Mouse (Mus musculus) forebrain, postnatal 0 days (tissue): Measurements from ENCODE around the gene Hadh. TPM values are rescaled to one million over a fixed set of nuclear protein-coding genes. Genes with fewer than 3 reads are reported as not detected.

ENCODE experiments used
- ATAC-seq: fragments of 200-750 bp; cut with Nextera tagmentation; 2 replicates; pipeline ENCODE4 v1.8.0; 2017; ENCODE audit warnings: mild to moderate bottlenecking, moderate library complexity
- DNase-seq: peaks from one replicate; pipeline ENCODE4 v3.0.0-alpha.2; 2015
- H3K27ac ChIP-seq: fragments of 300-500 bp; sonication (generic); 2 replicates; pipeline ENCODE4 v1.5.1; 2014; ENCODE audit warnings: low read depth, mild to moderate bottlenecking, antibody characterized with exemption, low read length, moderate library complexity, mixed read lengths
- H3K27me3 ChIP-seq: fragments of 300-500 bp; sonication (generic); 2 replicates; pipeline ENCODE4 v1.6.1; 2014; ENCODE audit warnings: mild to moderate bottlenecking, low read length, mixed read lengths; ENCODE audit not compliant: insufficient read depth
- H3K36me3 ChIP-seq: fragments of 300-500 bp; sonication (generic); 2 replicates; pipeline ENCODE4 v1.6.1; 2014; ENCODE audit warnings: mild to moderate bottlenecking, moderate library complexity; ENCODE audit not compliant: insufficient read depth
- H3K4me1 ChIP-seq: fragments of 300-500 bp; sonication (generic); 2 replicates; pipeline ENCODE4 v1.6.1; 2014; ENCODE audit warnings: antibody characterized with exemption; ENCODE audit not compliant: insufficient read depth
- H3K4me2 ChIP-seq: fragments of 300-500 bp; sonication (generic); 2 replicates; pipeline ENCODE4 v1.6.1; 2014; ENCODE audit warnings: low read depth, mild to moderate bottlenecking, moderate library complexity
- H3K4me3 ChIP-seq: fragments of 300-500 bp; sonication (generic); 2 replicates; pipeline ENCODE4 v1.5.1; 2014; ENCODE audit warnings: low read depth, low read length, mixed read lengths
- H3K9ac ChIP-seq: fragments of 300-500 bp; sonication (generic); 2 replicates; pipeline ENCODE4 v1.6.1; 2014; ENCODE audit warnings: mild to moderate bottlenecking
- H3K9me3 ChIP-seq: fragments of 300-500 bp; sonication (generic); 2 replicates; pipeline ENCODE4 v1.6.1; 2016; ENCODE audit warnings: low read length
- CTCF ChIP-seq: sonication (generic); IDR thresholded peaks from 2 replicates; pipeline ENCODE4 v1.5.1; 2016; ENCODE audit warnings: antibody characterized with exemption, control low read depth, low read depth
- whole genome bisulfite sequencing: fragments of 180-500 bp; shearing (Covaris S2); extraction: QIAGEN DNeasy Blood & Tissue Kit; methylation state at CpG from one replicate; pipeline ENCODE4 v1.1.7; 2014; 5-methylcytosine and 5-hydroxymethylcytosine counted together
- polyA plus RNA-seq: library from polyadenylated mRNA; unstranded; fragments of >200 nt; fragmentation: Nextera tagmentation; extraction: Ambion mirVana; gene quantifications from 2 replicates; pipeline ENCODE4 v1.2.1, GENCODE M21; 2015
- total RNA-seq: library from RNA; depleted of rRNA; stranded (reverse); fragments of >200 nt; gene quantifications from 2 replicates; pipeline ENCODE4 v1.2.3, GENCODE M21; 2014

The Hadh gene
- total and polyA plus RNA-seq, 2 experiments from 2014 or later, result 21.0 to 33.0 TPM

DNA sequence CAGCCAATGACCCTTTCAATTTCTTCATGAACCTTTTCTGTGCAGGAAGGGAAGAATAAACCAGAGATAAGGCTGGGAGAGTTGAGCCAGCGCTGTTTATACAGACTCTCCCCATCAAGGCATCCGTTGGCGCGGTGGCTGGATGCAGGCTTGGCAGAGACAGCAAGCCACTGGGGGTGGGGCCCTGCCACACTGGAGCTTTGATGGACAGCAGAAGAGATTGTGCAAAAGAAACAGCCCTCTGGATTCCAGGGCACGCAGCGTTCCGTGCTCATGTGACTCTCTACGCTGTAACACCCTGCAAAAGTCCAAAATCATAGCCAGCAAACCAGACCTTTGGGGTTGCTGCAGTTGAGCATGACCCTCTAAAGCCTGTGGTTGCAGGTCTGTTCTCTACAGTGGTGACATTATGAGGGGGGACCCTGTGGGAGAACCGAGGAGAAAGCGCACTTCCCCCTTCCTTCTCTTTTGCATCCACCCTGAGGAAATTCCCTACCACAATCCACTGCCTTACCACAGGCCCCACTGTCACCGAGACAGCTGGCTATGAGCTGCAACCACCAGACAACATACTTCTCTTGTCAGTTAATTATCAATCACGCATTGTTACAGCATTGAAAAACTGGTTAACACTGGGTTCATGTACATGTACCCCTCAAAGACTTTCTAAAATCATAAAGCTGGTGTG lies 23.8 kb upstream of the Hadh start:
- Histone ChIP-seq H3K9me3 (no peaks in the 10 kb centered on the region), H3K36me3 (peaks cover 27% of the 10 kb centered on the region), H3K4me2 (no peak overlapping the region), H3K9ac (no peak overlapping the region), H3K4me1 (no peaks in the 10 kb centered on the region), H3K27me3 (no peaks in the 10 kb centered on the region), H3K27ac (no peak overlapping the region), H3K4me3 (no peak overlapping the region)
- DNase-seq (no peak), ATAC-seq (no peak)
- 92% methylated on average over 12 of the region's 12 CpGs for WGBS
- no peak for TF ChIP-seq CTCF

DNA sequence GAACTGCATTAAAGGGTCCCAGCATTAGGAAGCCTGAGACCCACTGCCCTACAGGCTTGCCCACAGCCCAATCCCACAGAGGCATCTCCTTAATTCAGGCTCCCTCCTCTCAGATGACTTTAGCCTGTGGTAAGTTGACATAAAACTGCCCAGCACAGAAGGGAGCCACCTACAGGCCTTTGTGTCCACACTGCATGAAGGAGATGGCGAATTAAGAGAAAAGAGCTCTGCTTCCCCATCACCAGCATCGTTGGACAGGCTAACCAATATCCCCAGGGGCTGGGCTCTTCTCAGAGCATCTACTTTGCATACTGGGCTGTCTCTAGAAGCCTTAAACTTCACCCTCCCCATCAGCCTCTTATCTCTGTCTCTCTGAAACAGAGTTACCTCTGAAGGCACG lies 22.6 kb upstream of the Hadh start:
- Histone ChIP-seq H3K27ac (no peak overlapping the region), H3K4me2 (no peak overlapping the region), H3K36me3 (peaks cover 29% of the 10 kb centered on the region), H3K4me3 (no peak overlapping the region), H3K4me1 (no peaks in the 10 kb centered on the region), H3K9ac (no peak overlapping the region), H3K27me3 (no peaks in the 10 kb centered on the region), H3K9me3 (no peaks in the 10 kb centered on the region)
- ATAC-seq, result no peak
- no peak for DNase-seq
- WGBS, result 72% methylated on average over 3 of the region's 3 CpGs
- no peak for TF ChIP-seq CTCF

DNA sequence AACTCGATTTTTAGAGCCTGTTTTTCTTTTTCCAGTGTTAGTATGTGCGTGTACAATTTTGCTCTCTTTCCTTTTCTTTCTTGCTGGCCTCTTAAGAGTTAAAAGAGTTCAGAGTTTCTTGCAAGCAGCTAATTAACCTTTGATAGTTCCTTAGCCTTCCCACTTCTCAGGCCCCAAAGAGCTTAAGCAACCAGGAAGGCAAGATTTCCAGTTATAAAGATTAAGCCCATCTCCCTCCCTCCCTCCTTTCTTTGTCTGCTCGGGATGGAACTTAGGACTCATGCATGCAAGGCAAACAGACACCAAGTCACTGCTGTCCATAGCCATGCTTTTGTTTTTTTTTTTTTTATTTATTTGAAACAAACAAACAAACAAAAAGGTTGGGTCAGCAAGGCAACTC lies 21.1 kb upstream of the Hadh start:
- Histone ChIP-seq H3K9me3 (no peaks in the 10 kb centered on the region), H3K9ac (no peak overlapping the region), H3K4me1 (no peaks in the 10 kb centered on the region), H3K36me3 (peaks cover 29% of the 10 kb centered on the region), H3K27me3 (no peaks in the 10 kb centered on the region), H3K27ac (no peak overlapping the region), H3K4me2 (no peak overlapping the region), H3K4me3 (no peak overlapping the region)
- no peak for ATAC-seq
- WGBS, result 55% methylated on average over 3 of the region's 3 CpGs
- no peak for TF ChIP-seq CTCF
- no peak for DNase-seq

DNA sequence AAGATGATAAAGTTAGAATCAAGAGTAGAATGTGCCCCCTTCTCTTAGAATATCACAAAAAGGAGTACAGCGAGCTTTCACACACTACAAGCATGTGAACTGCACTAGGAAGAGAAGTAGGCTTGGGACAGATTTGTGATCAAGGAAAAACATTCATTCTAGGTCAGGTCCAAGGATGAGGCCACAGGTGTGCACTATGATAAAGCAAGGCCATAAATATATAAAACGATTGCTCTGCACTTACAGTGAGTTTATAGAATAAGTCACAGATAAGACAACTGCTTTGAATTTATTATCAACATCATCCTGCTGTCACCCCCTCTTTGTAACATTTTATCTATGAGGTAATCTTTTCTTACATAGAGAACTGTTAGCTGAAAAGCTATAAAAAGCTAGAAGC lies 20.4 kb upstream of the Hadh start:
- TF ChIP-seq CTCF, result no peak

DNA sequence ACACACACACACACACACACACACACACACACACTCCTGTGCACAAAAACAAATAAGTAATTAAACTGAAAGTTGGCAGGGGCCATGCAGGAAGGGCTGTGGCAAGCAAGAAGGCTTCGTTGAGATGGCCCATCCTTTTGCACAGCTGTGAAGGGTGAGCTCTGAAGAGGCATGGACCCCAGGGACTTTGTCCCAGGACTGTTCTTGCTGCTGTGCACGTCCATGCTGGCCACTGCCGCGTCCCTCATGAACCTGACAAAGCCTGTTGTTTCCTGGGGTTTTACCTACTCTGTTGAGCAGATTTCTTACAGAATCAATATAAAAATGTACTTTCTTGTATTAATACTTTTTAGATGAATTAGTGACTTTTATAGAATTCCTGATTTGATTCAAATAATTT lies 20.0 kb upstream of the Hadh start:
- no peak overlapping the region for H3K4me3 ChIP-seq
- 79% methylated on average over 4 of the region's 4 CpGs for WGBS
- DNase-seq, result no peak
- peaks cover 22% of the 10 kb centered on the region for H3K36me3 ChIP-seq
- H3K4me2 ChIP-seq, result no peak overlapping the region
- TF ChIP-seq CTCF, result no peak
- H3K9ac ChIP-seq, result no peak overlapping the region
- no peak for ATAC-seq
- H3K27me3 ChIP-seq, result no peaks in the 10 kb centered on the region
- H3K27ac ChIP-seq, result no peak overlapping the region
- no peaks in the 10 kb centered on the region for H3K9me3 ChIP-seq
- no peaks in the 10 kb centered on the region for H3K4me1 ChIP-seq

More for the DNA sequence above, 20.4 kb upstream of the Hadh start:
- DNase-seq, result no peak
- whole genome bisulfite sequencing, result 93% methylated on average over 2 of the region's 2 CpGs
- Histone ChIP-seq H3K9ac (no peak overlapping the region), H3K4me2 (no peak overlapping the region), H3K4me3 (no peak overlapping the region), H3K9me3 (no peaks in the 10 kb centered on the region), H3K27me3 (no peaks in the 10 kb centered on the region), H3K4me1 (no peaks in the 10 kb centered on the region), H3K27ac (no peak overlapping the region), H3K36me3 (peaks cover 25% of the 10 kb centered on the region)
- ATAC-seq, result no peak

DNA sequence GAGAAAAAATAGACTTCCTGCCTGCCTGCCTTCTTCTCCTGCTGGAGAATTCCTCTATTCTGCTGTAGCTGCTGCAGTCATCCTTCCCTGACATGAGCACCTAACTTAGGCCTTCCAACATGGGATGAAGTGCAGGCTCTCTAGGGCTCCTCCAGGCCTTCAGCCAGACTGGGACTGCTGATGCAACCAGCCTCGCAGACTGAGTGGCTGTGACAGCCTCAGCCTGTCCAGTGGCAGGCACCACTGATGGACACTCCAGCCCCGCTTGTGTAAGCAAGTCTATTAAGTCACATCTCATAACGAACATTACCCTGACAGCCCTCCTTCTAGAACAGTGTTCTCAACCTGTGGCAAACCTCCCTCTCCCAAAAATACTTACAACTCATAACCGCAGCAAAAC lies 2.2 kb upstream of the Hadh start:
- no peak for TF ChIP-seq CTCF
- ATAC-seq, result no peak
- Histone ChIP-seq H3K4me3 (no peak overlapping the region), H3K4me2 (no peak overlapping the region), H3K27ac (no peak overlapping the region), H3K9me3 (no peaks in the 10 kb centered on the region), H3K4me1 (no peaks in the 10 kb centered on the region), H3K9ac (no peak overlapping the region), H3K27me3 (no peaks in the 10 kb centered on the region), H3K36me3 (no peaks in the 10 kb centered on the region)
- 93% methylated on average over 4 of the region's 4 CpGs for WGBS
- no peak for DNase-seq

DNA sequence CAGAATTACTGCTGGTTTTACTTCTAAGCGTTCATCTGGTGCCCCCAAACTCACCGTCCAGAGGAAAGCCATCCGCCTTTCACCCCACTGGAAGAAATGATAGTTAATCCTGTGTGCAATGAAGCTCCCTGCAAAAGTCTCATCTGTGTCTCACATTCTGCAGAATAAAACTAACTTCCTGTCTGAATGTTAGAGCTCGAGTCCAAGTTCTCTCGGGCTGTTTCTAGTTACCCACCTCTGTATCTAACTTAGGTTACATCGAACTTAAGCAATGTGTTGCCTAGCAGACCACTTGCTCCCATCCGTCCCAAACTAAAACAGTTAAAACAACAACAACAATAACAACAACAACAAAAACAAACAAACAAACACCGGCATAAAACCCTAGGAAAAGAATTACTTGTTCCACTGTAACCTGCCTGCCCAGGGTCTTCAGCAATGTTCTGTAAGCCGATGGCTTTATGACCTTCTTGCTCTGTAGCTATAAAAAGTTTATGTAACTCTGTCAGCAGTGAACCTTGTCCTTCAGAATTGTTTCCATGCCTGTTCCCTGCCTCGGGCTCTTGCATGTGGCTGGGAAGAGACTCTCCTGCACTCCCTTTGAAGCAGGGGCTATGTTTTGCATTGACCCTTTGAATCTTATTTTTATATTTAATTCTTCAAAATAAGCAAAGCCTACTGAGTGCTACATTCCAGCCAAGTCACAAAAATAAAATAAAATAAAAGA lies 636 bp upstream of the Hadh start:
- Histone ChIP-seq H3K4me3 (peak overlapping the region; percentile 72), H3K4me2 (peak overlapping the region; percentile 85), H3K9ac (peak overlapping the region; percentile 58), H3K4me1 (no peaks in the 10 kb centered on the region), H3K27me3 (no peaks in the 10 kb centered on the region), H3K27ac (no peak overlapping the region), H3K9me3 (no peaks in the 10 kb centered on the region), H3K36me3 (no peaks in the 10 kb centered on the region)
- ATAC-seq (no peak), DNase-seq (no peak)
- TF ChIP-seq CTCF, result no peak
- 55% methylated on average over 10 of the region's 10 CpGs for WGBS
